Comparison of ENCODE assay signal across 27 mouse cellular contexts in genomic region chr7:65296675-65297589, GRCm38 (mm10).
"Had no signal": no experiment of that assay in that cellular context is flagged by ENCODE, and none has a peak within 500 bp of the region (broad histone marks: within the 10 kb centered on the region; RNA-seq: fewer than 3 reads in every experiment).

No protein-coding gene starts in this region.

- H3K4me3 ChIP-seq: embryonic facial prominence, embryonic 10.5 days; embryonic facial prominence, embryonic 12.5 days; embryonic facial prominence, embryonic 13.5 days; embryonic facial prominence, embryonic 15.5 days; erythroblast, embryonic 14.5 days; forebrain, embryonic 10.5 days; forebrain, embryonic 12.5 days; forebrain, embryonic 13.5 days; forebrain, embryonic 15.5 days; gastrocnemius, adult 2 months had no signal

- H3K27ac ChIP-seq: embryonic facial prominence, embryonic 10.5 days; embryonic facial prominence, embryonic 12.5 days; embryonic facial prominence, embryonic 13.5 days; embryonic facial prominence, embryonic 15.5 days; forebrain, embryonic 10.5 days; forebrain, embryonic 12.5 days; forebrain, embryonic 13.5 days; forebrain, embryonic 15.5 days; gastrocnemius, adult 2 months had no signal

- H3K9me3 ChIP-seq: embryonic facial prominence, embryonic 10.5 days; embryonic facial prominence, embryonic 12.5 days; embryonic facial prominence, embryonic 13.5 days; embryonic facial prominence, embryonic 15.5 days; forebrain, embryonic 10.5 days; forebrain, embryonic 12.5 days; forebrain, embryonic 13.5 days; forebrain, embryonic 15.5 days had no signal

- H3K9ac ChIP-seq: embryonic facial prominence, embryonic 12.5 days; embryonic facial prominence, embryonic 13.5 days; embryonic facial prominence, embryonic 15.5 days; forebrain, embryonic 12.5 days; forebrain, embryonic 13.5 days; forebrain, embryonic 15.5 days; forebrain, postnatal 0 days had no signal

- H3K4me2 ChIP-seq: embryonic facial prominence, embryonic 12.5 days; embryonic facial prominence, embryonic 13.5 days; embryonic facial prominence, embryonic 15.5 days; forebrain, embryonic 12.5 days; forebrain, embryonic 13.5 days; forebrain, embryonic 15.5 days had no signal

- ATAC-seq: forebrain, embryonic 13.5 days; forebrain, embryonic 14.5 days; forebrain, embryonic 15.5 days; forebrain, embryonic 16.5 days; forebrain, postnatal 0 days had no signal

- H3K27me3 ChIP-seq: embryonic facial prominence, embryonic 12.5 days; embryonic facial prominence, embryonic 13.5 days; embryonic facial prominence, embryonic 15.5 days; forebrain, embryonic 12.5 days; forebrain, embryonic 13.5 days; forebrain, embryonic 15.5 days had no signal

- DNase-seq: cerebellum, adult 18-20 months; cerebellum, adult 2 months; cerebellum, adult 8-10 months; cerebellum, adult 9-10 months; cerebellum, adult 9-11 months; cerebellum, postnatal 14 days; cerebellum, postnatal 25 days; cerebellum, postnatal 36 days; embryo, embryonic 11 days; forebrain, postnatal 0 days; gastrocnemius, adult 2 months; gastrocnemius, postnatal 10 days; gastrocnemius, postnatal 14 days; gastrocnemius, postnatal 25 days; gastrocnemius, postnatal 36 days; heart, adult 18-20 months had no signal

- H3K4me1 ChIP-seq: embryonic facial prominence, embryonic 10.5 days; embryonic facial prominence, embryonic 12.5 days; embryonic facial prominence, embryonic 13.5 days; embryonic facial prominence, embryonic 15.5 days; forebrain, embryonic 10.5 days; forebrain, embryonic 12.5 days; forebrain, embryonic 13.5 days; forebrain, embryonic 15.5 days had no signal
